Mouse (Mus musculus): Measurements from ENCODE around the gene Fbxw21.
"Not testable (repeated sequence)": the region's sequence is repeated elsewhere in the genome, so short reads cannot be mapped to it uniquely, and the experiment has no call there.

Gene Fbxw21

GRCm38 (mm10) chr9:109161941-109162340, at the start of gene Fbxw21:
Gene Fbxw21, minus strand, starts transcription at chr9:109162041.
- no peak for DNase-seq (ENCODE audit: low spot score)

GRCm38 (mm10) chr9:109201347-109201746, 39.5 kb upstream of the Fbxw21 start:
- DNase-seq (ENCODE audit: low spot score), result not testable (repeated sequence)

- DNase-seq (ENCODE audit: low spot score), result no peak
These were observed 38.5 kb upstream of the Fbxw21 start for GRCm38 (mm10) chr9:109200349-109200748.

GRCm38 (mm10) chr9:109199353-109199752, 37.5 kb upstream of the Fbxw21 start:
- no peak for DNase-seq (ENCODE audit: low spot score)

GRCm38 (mm10) chr9:109195875-109196274, 34.0 kb upstream of the Fbxw21 start, which contains the start of gene Fbxw13:
Gene Fbxw13, minus strand, starts transcription at chr9:109195975.
- not testable (repeated sequence) for DNase-seq (ENCODE audit: low spot score)

GRCm38 (mm10) chr9:109177208-109177607, 15.4 kb upstream of the Fbxw21 start:
- no peak for DNase-seq (ENCODE audit: low spot score)

- no peak for DNase-seq (ENCODE audit: low spot score)
These were observed 14.5 kb upstream of the Fbxw21 start for GRCm38 (mm10) chr9:109176301-109176700.

- no peak for DNase-seq (ENCODE audit: low spot score)
These were observed 5.5 kb upstream of the Fbxw21 start for GRCm38 (mm10) chr9:109167316-109167715.

GRCm38 (mm10) chr9:109140414-109140813, 21.4 kb downstream of the Fbxw21 start:
- DNase-seq (ENCODE audit: low spot score), result not testable (repeated sequence)

- DNase-seq (ENCODE audit: low spot score), result no peak
These were observed 31.8 kb downstream of the Fbxw21 start for GRCm38 (mm10) chr9:109130076-109130475.

GRCm38 (mm10) chr9:109128211-109128610, 33.6 kb downstream of the Fbxw21 start:
- no peak for DNase-seq (ENCODE audit: low spot score)

GRCm38 (mm10) chr9:109127076-109127475, 34.8 kb downstream of the Fbxw21 start:
- no peak for DNase-seq (ENCODE audit: low spot score)

- no peak for DNase-seq (ENCODE audit: low spot score)
These were observed 36.4 kb downstream of the Fbxw21 start for GRCm38 (mm10) chr9:109125481-109125880.

- DNase-seq (ENCODE audit: low spot score), result no peak
These were observed 36.8 kb downstream of the Fbxw21 start for GRCm38 (mm10) chr9:109125043-109125442.

GRCm38 (mm10) chr9:109124164-109124563, 37.7 kb downstream of the Fbxw21 start:
- DNase-seq (ENCODE audit: low spot score), result no peak

- peak; percentile 14 for DNase-seq (ENCODE audit: low spot score)
These were observed 38.6 kb downstream of the Fbxw21 start for GRCm38 (mm10) chr9:109123266-109123665.

- peak; percentile 8 for DNase-seq (ENCODE audit: low spot score)
These were observed 39.2 kb downstream of the Fbxw21 start for GRCm38 (mm10) chr9:109122553-109123085.

GRCm38 (mm10) chr9:109120956-109121355, 40.9 kb downstream of the Fbxw21 start:
- no peak for DNase-seq (ENCODE audit: low spot score)

- DNase-seq (ENCODE audit: low spot score), result no peak
These were observed 42.3 kb downstream of the Fbxw21 start for GRCm38 (mm10) chr9:109119571-109119970.

GRCm38 (mm10) chr9:109118106-109118505, 43.7 kb downstream of the Fbxw21 start:
- peak; percentile 7 for DNase-seq (ENCODE audit: low spot score)

GRCm38 (mm10) chr9:109116205-109116604, 45.6 kb downstream of the Fbxw21 start:
- DNase-seq (ENCODE audit: low spot score), result peak; percentile 6

GRCm38 (mm10) chr9:109114871-109115270, 47.0 kb downstream of the Fbxw21 start:
- DNase-seq (ENCODE audit: low spot score), result no peak

GRCm38 (mm10) chr9:109114276-109114675, 47.6 kb downstream of the Fbxw21 start:
- DNase-seq (ENCODE audit: low spot score), result peak; percentile 4

- DNase-seq (ENCODE audit: low spot score), result no peak
These were observed 48.5 kb downstream of the Fbxw21 start for GRCm38 (mm10) chr9:109113331-109113730.
